Mouse (Mus musculus) layer of hippocampus, adult 9-11 months (tissue): Measurements from ENCODE around the gene Ranbp6.

Experiments
- DNase-seq: peaks from one replicate; pipeline ENCODE4 v3.0.0; 2022

Gene Ranbp6

GRCm38 (mm10) chr19:29812581-29813460, at the start of gene Ranbp6:
TSS of gene Ranbp6 (minus strand) at chr19:29812974.
- DNase-seq, result peak; percentile 90

DNA sequence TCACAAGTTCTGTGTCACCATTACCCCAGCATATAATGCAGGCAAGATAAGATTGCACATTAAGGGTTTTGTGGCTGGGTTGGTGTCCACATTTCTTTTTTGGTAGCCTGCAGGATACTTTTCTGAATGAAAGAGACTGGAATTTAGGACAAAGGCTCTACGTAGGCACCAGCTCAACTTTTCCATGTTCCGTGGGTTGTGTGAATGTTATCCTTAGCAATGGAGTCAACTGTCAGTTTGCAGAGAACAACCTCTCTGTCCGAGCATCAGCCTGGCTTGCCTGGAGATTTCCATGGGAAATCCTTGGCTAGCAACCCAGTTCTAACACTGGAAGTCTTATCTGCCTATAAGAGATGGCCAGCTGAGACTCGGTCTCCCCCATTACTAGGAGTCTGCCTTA, 48.0 kb upstream of the Ranbp6 start:
- no peak for DNase-seq

DNA sequence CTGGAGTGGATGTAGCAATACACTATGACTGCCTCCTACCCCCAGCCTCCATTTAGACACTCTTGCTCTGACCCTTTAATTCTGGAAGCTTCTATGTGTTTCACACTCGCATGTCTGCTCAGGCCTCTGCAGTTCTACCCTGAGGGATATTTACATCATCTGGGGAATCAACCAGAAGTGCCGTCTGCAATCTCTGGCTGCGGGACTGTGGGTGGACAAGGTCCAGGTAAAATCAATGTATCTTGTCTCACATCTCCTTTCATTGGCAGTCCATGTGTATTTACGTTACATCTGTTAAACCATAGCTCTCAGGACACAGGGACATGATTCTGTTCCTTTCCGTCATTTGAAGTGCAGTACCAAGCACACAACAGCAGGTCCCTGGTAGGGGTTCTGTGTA, 44.5 kb upstream of the Ranbp6 start:
- no peak for DNase-seq

DNA sequence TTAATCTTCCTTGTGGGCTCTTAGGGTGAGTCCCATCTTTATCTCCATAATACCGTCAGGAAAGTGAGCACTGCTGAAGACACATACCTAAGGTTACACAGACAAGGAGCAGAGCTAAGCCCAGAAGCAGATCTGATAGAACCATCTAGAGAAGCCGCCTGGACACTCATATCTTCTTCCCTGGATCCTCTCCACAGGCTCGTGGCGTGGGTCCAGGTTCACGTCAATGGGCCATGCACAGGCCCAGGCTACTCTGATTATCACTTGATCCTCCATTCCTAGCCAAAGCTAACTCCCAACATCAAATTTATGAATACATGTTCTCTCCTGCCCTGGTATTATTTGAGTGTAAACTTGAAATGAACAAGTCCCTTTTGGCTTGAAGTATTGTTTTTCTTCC, 40.9 kb upstream of the Ranbp6 start:
- no peak for DNase-seq

DNA sequence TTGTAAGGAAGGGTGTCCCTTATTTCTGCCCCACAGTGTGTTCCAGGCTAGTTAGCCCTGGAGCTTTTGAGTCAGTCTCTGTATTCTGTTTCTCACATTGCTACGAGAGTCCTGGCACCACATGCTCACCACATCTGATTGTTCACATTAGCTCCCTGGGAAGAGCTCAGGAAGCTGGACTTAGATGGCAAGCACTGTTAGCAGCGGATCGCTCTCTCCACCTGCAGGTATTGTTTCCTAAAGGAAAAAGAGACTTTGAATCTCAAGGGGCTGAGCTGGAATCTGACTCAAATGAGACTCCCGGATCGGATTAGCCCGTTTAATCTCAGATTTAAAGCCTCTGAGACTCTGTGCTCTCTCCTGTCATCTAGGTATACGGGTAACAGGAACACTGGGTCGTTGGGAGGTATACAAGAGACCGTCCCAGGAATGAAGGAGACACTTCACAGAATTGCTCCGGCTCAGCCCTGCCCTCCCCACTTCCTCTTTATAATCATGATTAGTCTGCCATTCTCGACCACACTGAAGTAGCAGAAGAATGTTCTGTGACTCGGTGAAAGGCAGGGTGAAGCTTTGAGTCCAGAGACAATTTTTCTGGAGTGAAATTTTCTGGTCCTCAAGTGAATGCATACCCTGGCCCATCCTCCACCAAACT, 38.4 kb upstream of the Ranbp6 start:
- no peak for DNase-seq

DNA sequence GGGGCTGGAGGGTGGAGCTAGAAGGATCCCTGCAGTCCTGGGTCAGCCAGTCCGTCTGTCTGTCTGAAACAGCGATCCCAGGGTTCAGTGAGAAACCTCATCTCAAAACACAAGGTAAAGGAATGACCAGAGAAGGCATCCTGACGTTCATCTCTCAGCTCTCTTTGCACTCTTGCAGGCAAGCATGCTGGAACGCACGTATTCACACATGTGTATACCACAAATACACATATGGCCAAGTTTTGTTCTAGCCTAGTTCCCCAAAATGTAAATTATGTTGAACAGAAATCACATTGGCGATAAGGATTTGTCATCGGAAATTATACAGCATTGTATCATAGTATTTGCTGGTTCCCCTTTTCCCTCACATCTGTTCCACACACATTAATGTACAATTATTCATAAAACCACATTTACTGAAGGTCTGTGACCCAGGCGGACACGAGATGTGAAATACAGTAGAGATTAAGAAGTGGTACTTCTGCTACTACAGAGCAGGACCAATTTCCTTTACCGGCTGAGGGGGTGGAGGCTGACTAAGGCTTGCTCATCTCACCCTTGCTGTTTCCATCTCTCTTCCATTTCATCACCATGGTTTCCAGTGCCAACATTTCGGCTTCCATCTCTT, 37.3 kb upstream of the Ranbp6 start:
- DNase-seq, result no peak

GRCm38 (mm10) chr19:29844036-29844661, 31.4 kb upstream of the Ranbp6 start:
- DNase-seq, result peak; percentile 34

- DNase-seq, result no peak
Measured at GRCm38 (mm10) chr19:29843641-29844035, 30.9 kb upstream of the Ranbp6 start.

GRCm38 (mm10) chr19:29842973-29843372, 30.2 kb upstream of the Ranbp6 start:
- no peak for DNase-seq

GRCm38 (mm10) chr19:29840642-29841041, 27.9 kb upstream of the Ranbp6 start:
- peak; percentile 42 for DNase-seq

DNA sequence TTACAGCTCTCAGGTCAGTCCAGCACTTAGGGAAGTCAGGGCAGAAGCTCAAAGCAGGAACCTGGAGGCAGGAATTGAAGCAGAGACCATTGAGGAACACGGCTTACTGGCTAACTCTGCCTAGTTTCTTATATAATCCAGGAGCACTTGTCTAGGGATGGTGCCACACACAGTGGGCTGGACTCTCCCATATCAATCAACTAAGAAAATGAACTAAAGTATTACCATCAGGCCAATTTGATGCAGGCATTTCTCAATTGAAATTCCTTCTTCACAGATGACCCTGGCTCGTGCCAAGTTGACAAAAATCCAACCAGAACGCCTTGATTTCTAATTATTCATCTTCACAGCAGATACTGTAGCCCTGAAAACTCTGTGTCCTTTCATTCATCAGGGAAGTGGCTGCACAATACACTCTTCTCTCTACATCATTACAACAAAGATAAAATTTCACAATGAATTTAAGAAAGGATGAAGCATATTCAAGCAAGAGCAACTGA, 25.9 kb upstream of the Ranbp6 start:
- no peak for DNase-seq

DNA sequence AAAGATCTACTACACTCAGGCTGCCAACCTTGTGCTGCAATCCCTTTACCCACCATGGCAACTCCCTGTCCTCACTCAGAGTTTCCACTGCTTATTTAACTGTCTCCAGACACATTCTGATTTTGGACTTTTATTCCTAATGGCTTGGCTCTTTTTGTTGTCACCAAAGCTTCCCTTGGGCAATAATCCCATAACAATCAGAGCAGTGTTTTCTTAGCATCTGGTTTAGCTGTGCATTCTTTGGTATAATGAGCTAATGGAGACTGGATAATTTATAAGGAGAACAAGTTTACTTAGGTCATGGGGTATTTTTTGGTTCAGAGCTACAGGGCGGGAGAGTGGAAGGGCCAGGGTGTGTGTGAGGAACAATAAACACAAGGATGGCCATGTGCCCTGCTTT, 25.4 kb upstream of the Ranbp6 start:
- DNase-seq, result no peak

GRCm38 (mm10) chr19:29835364-29836034, 22.7 kb upstream of the Ranbp6 start:
- no peak for DNase-seq

DNA sequence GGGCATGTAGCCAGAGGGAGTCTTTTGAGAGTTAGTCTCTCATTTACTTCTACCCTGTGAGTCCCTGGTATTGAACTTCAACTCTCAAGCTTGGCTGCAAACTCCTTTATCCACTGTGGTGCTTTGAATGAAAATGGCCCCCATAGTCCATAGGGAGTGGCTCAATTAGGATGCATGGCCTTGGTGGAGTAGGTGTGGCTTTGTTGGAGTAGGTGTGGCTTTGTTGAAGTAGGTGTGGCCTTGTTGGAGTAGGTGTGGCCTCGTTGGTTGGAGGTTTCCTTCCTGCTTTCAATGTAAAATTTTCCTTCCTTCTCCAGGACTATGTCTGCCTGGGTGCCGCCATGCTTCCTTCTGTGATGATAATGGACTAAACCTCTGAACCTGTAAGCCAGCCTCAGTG, 18.1 kb upstream of the Ranbp6 start:
- DNase-seq, result no peak

- DNase-seq, result no peak
Measured at GRCm38 (mm10) chr19:29828558-29828957, 15.8 kb upstream of the Ranbp6 start.

- no peak for DNase-seq
Measured at GRCm38 (mm10) chr19:29826686-29827085, 13.9 kb upstream of the Ranbp6 start.

- DNase-seq, result no peak
Measured at GRCm38 (mm10) chr19:29825003-29825402, 12.2 kb upstream of the Ranbp6 start.

DNA sequence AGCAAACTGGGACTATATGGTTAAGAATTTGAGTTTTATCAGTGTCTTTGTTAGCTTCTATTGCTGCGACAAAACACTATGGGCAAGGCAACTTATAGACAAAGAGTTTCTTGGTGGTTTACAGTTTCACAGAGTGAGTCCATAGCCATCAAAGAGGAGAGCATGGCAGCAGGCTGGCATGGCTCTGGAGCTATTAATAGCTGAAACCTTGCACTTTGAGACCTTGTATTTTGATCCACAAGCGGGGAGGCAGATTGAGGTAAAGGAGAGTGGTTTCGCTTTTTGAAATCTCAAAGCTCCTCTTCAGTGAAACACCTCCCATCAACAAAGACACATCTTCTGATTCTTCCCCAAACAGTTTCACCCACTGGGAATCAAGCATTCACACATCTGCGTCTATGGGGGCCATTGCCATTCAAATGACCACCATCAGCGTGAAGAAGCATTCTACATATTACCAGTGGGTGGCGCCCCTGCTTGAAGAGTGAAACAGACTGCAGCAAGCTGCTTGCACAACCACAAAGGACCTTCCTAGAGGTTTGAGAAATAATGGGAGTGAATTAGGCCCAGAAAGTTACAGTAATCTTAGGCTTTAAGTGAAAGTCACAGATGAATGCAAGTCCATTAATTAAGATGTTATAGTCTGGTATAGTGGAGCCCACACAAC, 11.4 kb upstream of the Ranbp6 start:
- no peak for DNase-seq

- DNase-seq, result no peak
Measured at GRCm38 (mm10) chr19:29823456-29824010, 10.8 kb upstream of the Ranbp6 start.

DNA sequence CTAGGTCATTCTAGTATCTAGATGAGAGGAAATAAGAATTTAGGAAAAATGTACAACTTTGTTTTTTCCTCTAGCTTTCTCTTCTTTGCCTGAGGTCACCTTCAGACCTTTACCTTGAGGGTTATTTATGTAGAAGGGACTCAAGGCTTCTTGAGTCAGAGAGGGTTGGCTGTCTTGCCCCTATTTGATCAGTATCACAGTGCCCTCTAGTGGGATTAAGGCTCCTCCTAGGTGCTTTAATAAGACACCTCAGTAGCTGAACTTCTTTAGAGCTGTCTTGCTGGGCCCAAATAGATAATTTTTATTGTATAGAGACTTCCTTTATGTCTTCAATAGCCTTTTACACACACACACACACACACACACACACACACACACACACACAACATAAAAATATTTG, 8.2 kb upstream of the Ranbp6 start:
- peak; percentile 17 for DNase-seq

- DNase-seq, result no peak
Measured at GRCm38 (mm10) chr19:29810022-29810421, 2.8 kb downstream of the Ranbp6 start.
